Mouse (Mus musculus) neural tube, postnatal 0 days (tissue): Measurements from ENCODE around the gene Ebp. TPM values are rescaled to one million over a fixed set of nuclear protein-coding genes. Genes with fewer than 3 reads are reported as not detected.

Experiments used
- polyA plus RNA-seq: library from polyadenylated mRNA; unstranded; fragments of >200 nt; fragmentation: Nextera tagmentation; extraction: Ambion mirVana; gene quantifications from 2 replicates; pipeline ENCODE4 v1.2.1, GENCODE M21; 2015

Ebp gene
- 33.4 and 39.3 TPM in 2 replicates for polyA plus RNA-seq

GRCm38 (mm10) chrX:8193419-8193723 lies at the start of gene Ebp:
Ebp (minus strand) TSS chrX:8193512.

GRCm38 (mm10) chrX:8206015-8206693 lies 12.8 kb upstream of the Ebp start, which contains the start of gene Porcn:
Porcn (minus strand) TSS chrX:8206525.

GRCm38 (mm10) chrX:8175504-8176385 lies 17.6 kb downstream of the Ebp start, which contains the start of gene Tbc1d25:
Tbc1d25 (minus strand) TSS chrX:8176181.

GRCm38 (mm10) chrX:8145153-8145991 lies 47.9 kb downstream of the Ebp start, which contains the start of gene Rbm3:
Rbm3 (minus strand) TSS chrX:8145880.

Other genes with a start within 250 kb of the Ebp start
- 43.4 and 50.9 TPM in 2 replicates for gene Hdac6, start 245.6 kb downstream of the Ebp start, polyA plus RNA-seq
- gene Gata1, start 215.4 kb downstream of the Ebp start, polyA plus RNA-seq, result not detected in 2 replicates
- gene Glod5, start 175.0 kb downstream of the Ebp start, polyA plus RNA-seq, result 1.4 TPM in 2 replicates
- 26.7 and 27.2 TPM in 2 replicates for gene Suv39h1, start 118.8 kb downstream of the Ebp start, polyA plus RNA-seq
- 0.34 and 0.41 TPM in 2 replicates for gene Was, start 103.0 kb downstream of the Ebp start, polyA plus RNA-seq
- gene Wdr13, start 60.6 kb downstream of the Ebp start, polyA plus RNA-seq, result 49.8 and 57.2 TPM in 2 replicates
- 458 TPM in 2 replicates for gene Rbm3, start 47.6 kb downstream of the Ebp start, polyA plus RNA-seq
- 16.7 and 17.5 TPM in 2 replicates for gene Tbc1d25, start 17.3 kb downstream of the Ebp start, polyA plus RNA-seq
- gene Porcn, start 13.0 kb upstream of the Ebp start, polyA plus RNA-seq, result 41.7 and 48.9 TPM in 2 replicates
- gene Ftsj1, start 58.9 kb upstream of the Ebp start, polyA plus RNA-seq, result 40.1 and 41.4 TPM in 2 replicates
- gene Slc38a5, start 77.6 kb upstream of the Ebp start, polyA plus RNA-seq, result 21.8 and 27.1 TPM in 2 replicates
- not detected in 2 replicates for gene Ssxb10, start 133.9 kb upstream of the Ebp start, polyA plus RNA-seq
- gene Ssxb9, start 173.5 kb upstream of the Ebp start, polyA plus RNA-seq, result not detected in 2 replicates
- gene Ssxb1, start 219.8 kb upstream of the Ebp start, polyA plus RNA-seq, result not detected in 2 replicates